ENCODE assay signal across 21 mouse cellular contexts in the genomic region with DNA sequence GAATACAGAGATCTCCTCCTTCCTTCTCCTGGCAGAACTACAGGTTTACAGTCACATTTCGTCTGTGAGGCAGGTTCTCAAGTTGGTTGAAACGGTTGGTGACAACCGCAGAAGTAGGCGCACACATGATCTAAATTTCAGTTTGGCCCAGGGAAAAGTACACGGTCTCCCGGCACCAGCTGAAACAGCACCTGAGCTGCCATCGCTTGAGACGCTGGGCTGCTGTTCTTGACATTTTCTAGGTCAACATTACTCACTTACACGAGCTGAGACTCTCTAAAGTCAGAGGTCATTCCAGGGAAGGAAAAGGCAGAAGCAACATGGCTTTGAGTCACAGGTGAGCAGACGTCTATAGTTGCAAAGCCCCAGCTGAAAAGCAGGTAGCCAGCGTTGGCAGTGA. TPM values are rescaled to one million over a fixed set of nuclear protein-coding genes. Genes with fewer than 3 reads are reported as not detected.
DNase-seq lines count a peak whose midpoint lies in the region; ATAC-seq and TF ChIP-seq lines count a peak whose summit lies in the region.
"Had no signal": no experiment of that assay in that cellular context is flagged by ENCODE, and none has a peak within 500 bp of the region (broad histone marks: within the 10 kb centered on the region; RNA-seq: fewer than 3 reads in every experiment).

No protein-coding gene starts in this region.

- no peak overlapping the region for H3K9ac ChIP-seq in lung, postnatal 0 days (replicated peaks; ENCODE audit: low read depth)
- H3K9ac ChIP-seq: forebrain, embryonic 13.5 days; hindbrain, embryonic 12.5 days; hindbrain, embryonic 15.5 days had no signal

- DNase-seq in gastrocnemius, adult 8-10 months (ENCODE audit: low spot score in 2 of 2), result peak; percentile 49 to 53
- DNase-seq in gastrocnemius, postnatal 4 days (ENCODE audit: low spot score in 2 of 2), result no peak
- DNase-seq in lung, postnatal 0 days (ENCODE audit: low spot score), result peak; percentile 21
- DNase-seq in lung, postnatal 4 days, result no peak
- DNase-seq in brain, adult 2 months (ENCODE audit: low read depth, low spot score), result peak; percentile 25
- peak; percentile 89 for DNase-seq in skeletal muscle tissue, adult 2 months (ENCODE audit: low read depth, low spot score)
- DNase-seq: adrenal gland, adult 2 months; adrenal gland, postnatal 14 days; cerebellum, adult 11-12 months; cerebellum, adult 9-10 months; cerebellum, postnatal 14 days; heart, adult 2 months had no signal

- ATAC-seq in lung, postnatal 0 days, result no peak; the same call in 1 of the 2 replicates
- ATAC-seq: CD4-positive, CD25-positive, alpha-beta regulatory T cell, adult 4 months; forebrain, embryonic 13.5 days; forebrain, embryonic 16.5 days; intestine, postnatal 0 days had no signal

- TF ChIP-seq CTCF in lung, postnatal 0 days (IDR thresholded peaks at IDR 0.05), result no peak

- no peaks in the 10 kb centered on the region for H3K9me3 ChIP-seq in lung, postnatal 0 days (ENCODE audit: low read length)
- H3K9me3 ChIP-seq: forebrain, embryonic 10.5 days; forebrain, embryonic 13.5 days; hindbrain, embryonic 12.5 days; hindbrain, embryonic 15.5 days had no signal

- H3K4me1 ChIP-seq in lung, postnatal 0 days (ENCODE audit: insufficient read depth, low read depth, low read length), result no peaks in the 10 kb centered on the region

- no peaks in the 10 kb centered on the region for H3K36me3 ChIP-seq in lung, postnatal 0 days (ENCODE audit: insufficient read depth, low read length)
- H3K36me3 ChIP-seq: forebrain, embryonic 10.5 days; hindbrain, embryonic 12.5 days; hindbrain, embryonic 15.5 days had no signal

- no peak overlapping the region for H3K4me3 ChIP-seq in lung, postnatal 0 days (ENCODE audit: low read depth, low read length)
- H3K4me3 ChIP-seq: forebrain, embryonic 10.5 days; forebrain, embryonic 13.5 days; heart, adult 2 months; hindbrain, embryonic 12.5 days; hindbrain, embryonic 15.5 days had no signal

- TF ChIP-seq EP300 in lung, postnatal 0 days (IDR thresholded peaks at IDR 0.05), result no peak

- 39% methylated on average over 11 of the region's 11 CpGs for WGBS in lung, postnatal 0 days

- no peak overlapping the region for H3K27ac ChIP-seq in lung, postnatal 0 days (ENCODE audit: low read length)
- H3K27ac ChIP-seq: forebrain, embryonic 10.5 days; forebrain, embryonic 13.5 days; heart, adult 2 months; hindbrain, embryonic 12.5 days; hindbrain, embryonic 15.5 days had no signal

- no peak overlapping the region for H3K4me2 ChIP-seq in lung, postnatal 0 days (replicated peaks; ENCODE audit: low read depth, low read length)
- H3K4me2 ChIP-seq: forebrain, embryonic 13.5 days; heart, embryonic 11.5 days; hindbrain, embryonic 12.5 days; hindbrain, embryonic 15.5 days had no signal

- H3K27me3 ChIP-seq in lung, postnatal 0 days (replicated peaks; ENCODE audit: insufficient read depth, low read length), result no peaks in the 10 kb centered on the region
- H3K27me3 ChIP-seq: forebrain, embryonic 13.5 days; hindbrain, embryonic 12.5 days; hindbrain, embryonic 15.5 days had no signal

RNA-seq across cellular contexts. Expression of a gene that starts 13.4 kb away (rescaled TPM):
- total RNA-seq in gastrocnemius, adult 8-10 months (2022), result 10 to 100 TPM; 42.8 to 74.8 (median 45.1) TPM
- 10 to 100 TPM in 1 of 2 experiments, 1 to 10 TPM in 1; 9.8 to 15.6 TPM for total RNA-seq in gastrocnemius, postnatal 4 days (2021)
- 3.1 and 4.6 TPM in 2 replicates for polyA plus RNA-seq in lung, postnatal 0 days (2015; fragmentation: Nextera tagmentation; extraction: Ambion mirVana)
- total RNA-seq: MEL had no signal

Comparison
In these comparisons a context has a peak if more than half of its experiments do, and no peak if none do; other contexts are left out.
1. DNase-seq: peak in gastrocnemius, adult 8-10 months (2 of 2), lung, postnatal 0 days (single experiment), brain, adult 2 months (single experiment) and skeletal muscle tissue, adult 2 months (single experiment); none in gastrocnemius, postnatal 4 days (0 of 2) and lung, postnatal 4 days (0 of 2).